Mouse (Mus musculus): Measurements from ENCODE around the gene Ppp2r5c.

GRCm38 (mm10) chr12:110446290-110447170, at the start of gene Ppp2r5c:
- no peak for TF ChIP-seq POLR2A (IDR thresholded peaks at IDR 0.05; ENCODE audit: borderline replicate concordance, low read depth, low read length)
- no peak for TF ChIP-seq CTCF (IDR thresholded peaks at IDR 0.05; ENCODE audit: low read depth, low read length)
